Mouse (Mus musculus): ENCODE data around the gene Tmem191c. TPM values are rescaled to one million over a fixed set of nuclear protein-coding genes. Genes with fewer than 3 reads are reported as not detected.

Tmem191c gene
- total and polyA plus RNA-seq, 3 experiments: 3.3 to 7.5 TPM; not detected in 1

GRCm38 (mm10) chr16:17271124-17271523 lies 4.8 kb upstream of the Tmem191c start:
- no peak overlapping the region for H3K4me3 ChIP-seq (ENCODE audit: control insufficient read depth in 1 of 2, insufficient read depth in 1 of 2, low read depth in 2 of 2, low read length in 2 of 2)
- H3K79me2 ChIP-seq (ENCODE audit: control insufficient read depth, insufficient read depth, low read length, poor library complexity): no peaks in the 10 kb centered on the region; the same call in 1 of the 2 replicates
- H3K36me3 ChIP-seq (ENCODE audit: control insufficient read depth in 1 of 2, insufficient read depth in 2 of 2, low read length in 2 of 2): peaks cover 0 to 12% of the 10 kb centered on the region in 2 experiments; a peak in 2 of 4 replicates
- no peaks in the 10 kb centered on the region for H3K27me3 ChIP-seq (ENCODE audit: control insufficient read depth in 1 of 2, insufficient read depth in 2 of 2, low read length in 2 of 2)
- peak; percentile 86 for DNase-seq (ENCODE audit: low read depth, low spot score)
- no peak overlapping the region for H3K27ac ChIP-seq (ENCODE audit: control insufficient read depth, low read depth, low read length)
- H3K9ac ChIP-seq (ENCODE audit: control insufficient read depth, low read depth, low read length, poor library complexity, severe bottlenecking): no peak overlapping the region
- H3K4me1 ChIP-seq (ENCODE audit: control insufficient read depth in 1 of 2, insufficient read depth in 2 of 2, low read length in 2 of 2): peaks cover 4 to 22% of the 10 kb centered on the region in 2 experiments
- TF ChIP-seq ETS1 (IDR thresholded peaks at IDR 0.05; ENCODE audit: low read depth, low read length) (no peak; the same call in 1 of the 2 replicates), JUND (IDR thresholded peaks at IDR 0.05; ENCODE audit: low read depth, low read length) (no peak), USF2 (IDR thresholded peaks at IDR 0.05; ENCODE audit: borderline replicate concordance in 1 of 2, insufficient read depth in 1 of 2, low read depth in 1 of 2, low read length in 2 of 2) (no peak), E2F4 (IDR thresholded peaks at IDR 0.05; ENCODE audit: borderline replicate concordance, low read depth, low read length) (no peak), MXI1 (IDR thresholded peaks at IDR 0.05; ENCODE audit: low read depth, low read length) (no peak), SIN3A (IDR thresholded peaks at IDR 0.05; ENCODE audit: low read length) (no peak), GATA1 (IDR thresholded peaks at IDR 0.05; ENCODE audit: low read depth, low read length) (no peak), MYC (IDR thresholded peaks at IDR 0.05; ENCODE audit: low read depth, low read length) (0 out of 2 replicates have a peak, but pooled peaks have one; percentile 66), USF1 (IDR thresholded peaks at IDR 0.05; ENCODE audit: low read depth, low read length) (no peak), UBTF (IDR thresholded peaks at IDR 0.05; ENCODE audit: borderline replicate concordance, insufficient read depth, low read depth, low read length) (no peak), ZC3H11A (IDR thresholded peaks at IDR 0.05; ENCODE audit: low read depth, low read length) (peak; percentile 97), TBP (IDR thresholded peaks at IDR 0.05; ENCODE audit: low read depth, low read length) (peak; percentile 98), MAFK (IDR thresholded peaks at IDR 0.05; ENCODE audit: borderline replicate concordance, low read depth, low read length) (peak; percentile 9; the same call in 1 of the 2 replicates), MAX (IDR thresholded peaks at IDR 0.05; ENCODE audit: low read length) (no peak), POLR2AphosphoS2 (IDR thresholded peaks at IDR 0.05; ENCODE audit: low read length) (no peak), KAT2A (conservative IDR thresholded peaks at IDR 0.05; ENCODE audit: low read depth, low read length) (no peak), BHLHE40 (IDR thresholded peaks at IDR 0.05; ENCODE audit: borderline replicate concordance, low read depth, low read length) (no peak), ZMIZ1 (IDR thresholded peaks at IDR 0.05; ENCODE audit: low read depth, low read length) (no peak), RAD21 (IDR thresholded peaks at IDR 0.05; ENCODE audit: low read depth, low read length) (peak; percentile 91), GABPA (IDR thresholded peaks at IDR 0.05; ENCODE audit: low read depth, low read length) (no peak), TCF12 (IDR thresholded peaks at IDR 0.05; ENCODE audit: low read depth, low read length) (no peak), TAL1 (IDR thresholded peaks at IDR 0.05; ENCODE audit: low read length) (no peak), MYB (IDR thresholded peaks at IDR 0.05; ENCODE audit: low read depth, low read length) (no peak), RCOR1 (IDR thresholded peaks at IDR 0.05; ENCODE audit: low read depth, low read length) (no peak), ZNF384 (IDR thresholded peaks at IDR 0.05; ENCODE audit: low read depth, low read length) (peak; percentile 56), CTCF (IDR thresholded peaks at IDR 0.05 in 2 of 3, conservative IDR thresholded peaks at IDR 0.05 in 1 of 3; ENCODE audit: control insufficient read depth in 1 of 3, insufficient read depth in 1 of 3, low read depth in 2 of 3, low read length in 3 of 3, poor library complexity in 1 of 3, severe bottlenecking in 1 of 3) (peak; percentile 59 to 86 (median 66)), HCFC1 (IDR thresholded peaks at IDR 0.05; ENCODE audit: low read depth, low read length) (peak; percentile 23; the same call in 1 of the 2 replicates), POLR2A (IDR thresholded peaks at IDR 0.05; ENCODE audit: control insufficient read depth in 1 of 2, insufficient read depth in 1 of 2, low read depth in 1 of 2, low read length in 2 of 2, poor library complexity in 1 of 2) (no peak), MAZ (IDR thresholded peaks at IDR 0.05; ENCODE audit: low read depth, low read length) (no peak), SMC3 (IDR thresholded peaks at IDR 0.05; ENCODE audit: low read depth, low read length) (peak; percentile 93), POLR2AphosphoS5 (IDR thresholded peaks at IDR 0.05; ENCODE audit: borderline replicate concordance, low read depth, low read length) (no peak)
- no peaks in the 10 kb centered on the region for H3K9me3 ChIP-seq (replicated peaks; ENCODE audit: insufficient read depth, low read length)

Measured in MEL (cell line).